8 mouse cellular contexts compared by ENCODE assay signal in genomic region chr7:73542131-73542853, GRCm38 (mm10). TPM values are rescaled to one million over a fixed set of nuclear protein-coding genes. Genes with fewer than 3 reads are reported as not detected.
DNase-seq lines count a peak whose midpoint lies in the region; ATAC-seq and TF ChIP-seq lines count a peak whose summit lies in the region.

No protein-coding gene starts in this region.

- H3K27me3 ChIP-seq in heart, embryonic 14.5 days (ENCODE audit: control insufficient read depth, insufficient read depth, low read length) = no peaks in the 10 kb centered on the region
- no peaks in the 10 kb centered on the region for H3K27me3 ChIP-seq in forebrain, postnatal 0 days (ENCODE audit: insufficient read depth, low read length)
- no peaks in the 10 kb centered on the region for H3K27me3 ChIP-seq in midbrain, embryonic 11.5 days (ENCODE audit: control insufficient read depth, insufficient read depth, low read length)

- in situ Hi-C loops in ES-E14 (cut with MboI; ENCODE audit: low sequenced_read_pairs in 2 of 2, unreplicated experiment in 2 of 2) = no loop called here

- WGBS in heart, embryonic 14.5 days = 75% methylated on average over 7 of the region's 7 CpGs
- 52% methylated on average over 7 of the region's 7 CpGs for WGBS in forebrain, postnatal 0 days
- WGBS in midbrain, embryonic 11.5 days = 82% methylated on average over 7 of the region's 7 CpGs

- no peak for DNase-seq in heart, postnatal 14 days
- DNase-seq in ES-E14 (ENCODE audit: low read depth, low spot score) = no peak
- no peak for DNase-seq in forebrain, postnatal 0 days
- peak; percentile 92 for DNase-seq in midbrain, embryonic 11.5 days (ENCODE audit: low spot score, missing footprints)
- no peak for DNase-seq in right cerebral cortex, postnatal 4 days
- no peak for DNase-seq in layer of hippocampus, adult 18-20 months (ENCODE audit: low spot score in 2 of 2)

- H3K9me3 ChIP-seq in heart, embryonic 14.5 days (ENCODE audit: control insufficient read depth, low read length) = no peaks in the 10 kb centered on the region
- no peaks in the 10 kb centered on the region for H3K9me3 ChIP-seq in ES-E14 (ENCODE audit: control insufficient read depth, insufficient read depth, low read depth, low read length)
- no peaks in the 10 kb centered on the region for H3K9me3 ChIP-seq in forebrain, postnatal 0 days (ENCODE audit: low read length)
- H3K9me3 ChIP-seq in midbrain, embryonic 11.5 days (ENCODE audit: control insufficient read depth, low read length) = no peaks in the 10 kb centered on the region

- peak overlapping the region; percentile 96; the same call in 1 of the 2 replicates for H3K9ac ChIP-seq in heart, embryonic 14.5 days (ENCODE audit: low read length)
- no peak overlapping the region for H3K9ac ChIP-seq in ES-E14 (ENCODE audit: insufficient read depth, low read depth, low read length, poor library complexity, severe bottlenecking)
- no peak overlapping the region; the same call in 1 of the 2 replicates for H3K9ac ChIP-seq in forebrain, postnatal 0 days
- no peak overlapping the region for H3K9ac ChIP-seq in midbrain, embryonic 11.5 days (ENCODE audit: low read length)

- TF ChIP-seq CTCF in forebrain, postnatal 0 days (IDR thresholded peaks at IDR 0.05; ENCODE audit: low read depth) = 0 out of 2 replicates have a peak, but pooled peaks have one; percentile 27

- intact Hi-C loops in heart, postnatal 14 days (cut with DNase I) = no loop called here

- peak overlapping the region; percentile 99 to 100; a peak in 2 of 4 replicates for H3K27ac ChIP-seq in heart, embryonic 14.5 days (replicated peaks in 1 of 2; ENCODE audit: control insufficient read depth in 1 of 2, insufficient read depth in 1 of 2, low read depth in 2 of 2, low read length in 2 of 2)
- no peak overlapping the region; the same call in 1 of the 2 replicates for H3K27ac ChIP-seq in ES-E14 (ENCODE audit: insufficient read depth, low read depth, low read length, poor library complexity, severe bottlenecking)
- peak overlapping the region; percentile 96 for H3K27ac ChIP-seq in forebrain, postnatal 0 days (ENCODE audit: low read depth, low read length)
- no peak overlapping the region for H3K27ac ChIP-seq in midbrain, embryonic 11.5 days (ENCODE audit: low read depth, low read length)

- ATAC-seq in heart, embryonic 14.5 days (ENCODE audit: insufficient number of reproducible peaks, insufficient read depth, low FRiP score, low read depth) = no peak
- ATAC-seq in forebrain, postnatal 0 days = no peak
- no peak for ATAC-seq in midbrain, embryonic 11.5 days (ENCODE audit: low FRiP score)
- ATAC-seq in megakaryocyte progenitor cell, adult 5-6 weeks (replicated peaks; ENCODE audit: poor library complexity) = no peak

- peaks cover 0 to 13% of the 10 kb centered on the region in 2 experiments; a peak in 3 of 4 replicates for H3K4me1 ChIP-seq in heart, embryonic 14.5 days (ENCODE audit: control insufficient read depth in 2 of 2, insufficient read depth in 2 of 2, low read length in 2 of 2)
- peaks cover 2 to 5% of the 10 kb centered on the region in 2 experiments; a peak in 1 of 4 replicates for H3K4me1 ChIP-seq in ES-E14 (ENCODE audit: control insufficient read depth in 2 of 2, insufficient read depth in 2 of 2, low read length in 2 of 2, poor library complexity in 1 of 2)
- peaks cover 6% of the 10 kb centered on the region; the same call in 1 of the 2 replicates for H3K4me1 ChIP-seq in forebrain, postnatal 0 days (ENCODE audit: insufficient read depth)
- H3K4me1 ChIP-seq in midbrain, embryonic 11.5 days (ENCODE audit: control insufficient read depth, insufficient read depth, low read length) = peaks cover 5% of the 10 kb centered on the region

- H3K36me3 ChIP-seq in heart, embryonic 14.5 days (ENCODE audit: control insufficient read depth, insufficient read depth, low read length) = peaks cover 33% of the 10 kb centered on the region
- no peaks in the 10 kb centered on the region; the same call in 1 of the 2 replicates for H3K36me3 ChIP-seq in ES-E14 (ENCODE audit: control insufficient read depth, insufficient read depth, low read length, poor library complexity, severe bottlenecking)
- H3K36me3 ChIP-seq in forebrain, postnatal 0 days (ENCODE audit: insufficient read depth) = peaks cover 3% of the 10 kb centered on the region
- H3K36me3 ChIP-seq in midbrain, embryonic 11.5 days (ENCODE audit: control insufficient read depth, insufficient read depth, low read length) = 0 out of 2 replicates have a peak, but pooled peaks cover 2% of the 10 kb centered on the region

- peak overlapping the region; percentile 62 for H3K4me2 ChIP-seq in heart, embryonic 14.5 days (ENCODE audit: low read length)
- H3K4me2 ChIP-seq in forebrain, postnatal 0 days (ENCODE audit: low read depth) = peak overlapping the region; percentile 53
- no peak overlapping the region for H3K4me2 ChIP-seq in midbrain, embryonic 11.5 days

- H3K4me3 ChIP-seq in heart, embryonic 14.5 days (ENCODE audit: control insufficient read depth in 1 of 2, insufficient read depth in 1 of 2, low read depth in 1 of 2, low read length in 2 of 2) = peak overlapping the region in 1 of 2 experiments; percentile 72; a peak in 2 of 4 replicates
- H3K4me3 ChIP-seq in ES-E14 (ENCODE audit: insufficient read depth in 1 of 2, low read depth in 1 of 2, low read length in 2 of 2, poor library complexity in 1 of 2, severe bottlenecking in 1 of 2) = peak overlapping the region in 1 of 2 experiments; percentile 9; a peak in 2 of 4 replicates
- peak overlapping the region; percentile 52 for H3K4me3 ChIP-seq in forebrain, postnatal 0 days (ENCODE audit: low read depth, low read length)
- no peak overlapping the region; the same call in 1 of the 2 replicates for H3K4me3 ChIP-seq in midbrain, embryonic 11.5 days (ENCODE audit: low read depth, low read length)

TF ChIP-seq in ES-E14, 5 proteins besides CTCF, POLR2A, EP300 and RAD21:
- TF ChIP-seq ZNF384 (IDR thresholded peaks at IDR 0.05; ENCODE audit: low read depth, low read length) = no peak
- 0 out of 2 replicates have a peak, but pooled peaks have one; percentile 5 for TF ChIP-seq HCFC1 (IDR thresholded peaks at IDR 0.05; ENCODE audit: borderline replicate concordance, insufficient read depth, low read length)

RNA-seq across cellular contexts. Expression of gene Chd2, which starts 0.7 kb away (rescaled TPM):
- 46.9 and 53.0 TPM in 2 replicates for polyA plus RNA-seq in heart, embryonic 14.5 days (2014; fragmentation: Nextera tagmentation; extraction: Ambion mirVana)
- total RNA-seq in heart, postnatal 14 days (2021) = 10 to 100 TPM; 46.4 to 56.0 TPM
- total RNA-seq in ES-E14 (2012; rRNA removed) = 46.6 and 70.8 TPM in 2 replicates
- 31.9 and 53.9 TPM in 2 replicates for total RNA-seq in forebrain, postnatal 0 days (2014; rRNA removed)
- polyA plus RNA-seq in forebrain, postnatal 0 days (2015; fragmentation: Nextera tagmentation; extraction: Ambion mirVana) = 20.2 and 32.0 TPM in 2 replicates
- polyA plus RNA-seq in midbrain, embryonic 11.5 days (2014; fragmentation: Nextera tagmentation; extraction: Ambion mirVana) = 41.7 and 42.6 TPM in 2 replicates
- total RNA-seq in megakaryocyte progenitor cell, adult 5-6 weeks (2015) = 46.8 and 54.3 TPM in 2 replicates
- 82.2 and 117 TPM in 2 replicates for total RNA-seq in megakaryocyte progenitor cell, adult 5-6 weeks (2017)
- total RNA-seq in layer of hippocampus, adult 18-20 months (2021) = 10 to 100 TPM; 50.7 to 55.7 TPM

Comparison
In these comparisons a context has a peak if more than half of its experiments do, and no peak if none do; other contexts are left out.
1. H3K27ac ChIP-seq: peak in heart, embryonic 14.5 days (2 of 2) and forebrain, postnatal 0 days (single experiment); none in ES-E14 (single experiment) and midbrain, embryonic 11.5 days (single experiment).